Mouse (Mus musculus): ENCODE results near the gene Sod2. TPM values are rescaled to one million over a fixed set of nuclear protein-coding genes. Genes with fewer than 3 reads are reported as not detected.
"Not testable (repeated sequence)": the region's sequence is repeated elsewhere in the genome, so short reads cannot be mapped to it uniquely, and the experiment has no call there.

Gene Sod2
- polyA plus RNA-seq (2015; fragmentation: Nextera tagmentation; extraction: Ambion mirVana) = 496 and 560 TPM in 2 replicates

- H3K4me1 ChIP-seq (ENCODE audit: control insufficient read depth, insufficient read depth, low read length) = peaks cover 11% of the 10 kb centered on the region
- peak within 1 kb of the TSS; percentile 71 for H3K4me3 ChIP-seq (ENCODE audit: low read length)
- peak within 1 kb of the TSS; percentile 64 for H3K27ac ChIP-seq (ENCODE audit: low read length)
- ATAC-seq (replicated peaks; ENCODE audit: extremely low read depth, insufficient read depth, low FRiP score); H3K27me3 ChIP-seq (ENCODE audit: control insufficient read depth, insufficient read depth, low read length); H3K9me3 ChIP-seq (replicated peaks; ENCODE audit: control insufficient read depth, low read length); H3K36me3 ChIP-seq (ENCODE audit: control insufficient read depth, insufficient read depth): not testable (repeated sequence)
- peak within 1 kb of the TSS; percentile 51 for H3K9ac ChIP-seq (ENCODE audit: low read length)
- 93% methylated on average over 2 of the region's 2 CpGs for WGBS
- H3K4me2 ChIP-seq (ENCODE audit: low read depth, low read length) = peak within 1 kb of the TSS; percentile 57
Measured at GRCm38 (mm10) chr17:13006546-13006945, at the start of gene Sod2. Gene Sod2, plus strand, starts transcription at chr17:13006846.

- WGBS = 27% methylated on average over 1 of the region's 2 CpGs
- H3K27me3 ChIP-seq (ENCODE audit: control insufficient read depth, insufficient read depth, low read length); H3K4me1 ChIP-seq (ENCODE audit: control insufficient read depth, insufficient read depth, low read length); H3K9ac ChIP-seq (ENCODE audit: low read length); ATAC-seq (replicated peaks; ENCODE audit: extremely low read depth, insufficient read depth, low FRiP score); H3K27ac ChIP-seq (ENCODE audit: low read length); H3K4me2 ChIP-seq (ENCODE audit: low read depth, low read length); H3K36me3 ChIP-seq (ENCODE audit: control insufficient read depth, insufficient read depth); H3K9me3 ChIP-seq (replicated peaks; ENCODE audit: control insufficient read depth, low read length); H3K4me3 ChIP-seq (ENCODE audit: low read length): not testable (repeated sequence)
Measured at GRCm38 (mm10) chr17:12959377-12959776, 47.3 kb upstream of the Sod2 start.

- H3K9me3 ChIP-seq (replicated peaks; ENCODE audit: control insufficient read depth, low read length) = no peaks in the 10 kb centered on the region
- H3K27me3 ChIP-seq (ENCODE audit: control insufficient read depth, insufficient read depth, low read length) = no peaks in the 10 kb centered on the region
- H3K4me2 ChIP-seq (ENCODE audit: low read depth, low read length) = peak within 1 kb of the TSS; percentile 91
- H3K27ac ChIP-seq (ENCODE audit: low read length) = peak within 1 kb of the TSS; percentile 83
- H3K36me3 ChIP-seq (ENCODE audit: control insufficient read depth, insufficient read depth) = no peaks in the 10 kb centered on the region
- ATAC-seq (replicated peaks; ENCODE audit: extremely low read depth, insufficient read depth, low FRiP score) = peak; percentile 98
- H3K9ac ChIP-seq (ENCODE audit: low read length) = peak within 1 kb of the TSS; percentile 78
- H3K4me3 ChIP-seq (ENCODE audit: low read length) = peak within 1 kb of the TSS; percentile 83
- WGBS = under 1% methylated on average over 41 of the region's 42 CpGs
- peaks cover 6% of the 10 kb centered on the region for H3K4me1 ChIP-seq (ENCODE audit: control insufficient read depth, insufficient read depth, low read length)
Measured at GRCm38 (mm10) chr17:12960331-12960873, 46.2 kb upstream of the Sod2 start, which contains the start of gene Acat2. Gene Acat2, minus strand, starts transcription at chr17:12960747.

GRCm38 (mm10) chr17:12963476-12963875, 43.2 kb upstream of the Sod2 start:
- H3K9me3 ChIP-seq (replicated peaks; ENCODE audit: control insufficient read depth, low read length) = no peaks in the 10 kb centered on the region
- peaks cover 6% of the 10 kb centered on the region for H3K4me1 ChIP-seq (ENCODE audit: control insufficient read depth, insufficient read depth, low read length)
- H3K9ac ChIP-seq (ENCODE audit: low read length) = no peak overlapping the region
- 70% methylated on average over 3 of the region's 3 CpGs for WGBS
- no peak overlapping the region for H3K4me3 ChIP-seq (ENCODE audit: low read length)
- no peak overlapping the region for H3K4me2 ChIP-seq (ENCODE audit: low read depth, low read length)
- no peak for ATAC-seq (replicated peaks; ENCODE audit: extremely low read depth, insufficient read depth, low FRiP score)
- H3K36me3 ChIP-seq (ENCODE audit: control insufficient read depth, insufficient read depth) = peaks cover 9% of the 10 kb centered on the region; the same call in 1 of the 2 replicates
- H3K27me3 ChIP-seq (ENCODE audit: control insufficient read depth, insufficient read depth, low read length) = no peaks in the 10 kb centered on the region
- H3K27ac ChIP-seq (ENCODE audit: low read length) = no peak overlapping the region

GRCm38 (mm10) chr17:12967173-12967572, 39.5 kb upstream of the Sod2 start:
- no peaks in the 10 kb centered on the region for H3K27me3 ChIP-seq (ENCODE audit: control insufficient read depth, insufficient read depth, low read length)
- 91% methylated on average over 2 of the region's 2 CpGs for WGBS
- H3K9ac ChIP-seq (ENCODE audit: low read length) = no peak overlapping the region
- no peaks in the 10 kb centered on the region for H3K9me3 ChIP-seq (replicated peaks; ENCODE audit: control insufficient read depth, low read length)
- no peaks in the 10 kb centered on the region for H3K4me1 ChIP-seq (ENCODE audit: control insufficient read depth, insufficient read depth, low read length)
- H3K4me2 ChIP-seq (ENCODE audit: low read depth, low read length) = no peak overlapping the region
- no peak overlapping the region for H3K27ac ChIP-seq (ENCODE audit: low read length)
- no peak overlapping the region for H3K4me3 ChIP-seq (ENCODE audit: low read length)
- ATAC-seq (replicated peaks; ENCODE audit: extremely low read depth, insufficient read depth, low FRiP score) = no peak
- peaks cover 19% of the 10 kb centered on the region for H3K36me3 ChIP-seq (ENCODE audit: control insufficient read depth, insufficient read depth)

GRCm38 (mm10) chr17:12973851-12974250, 32.8 kb upstream of the Sod2 start:
- no peaks in the 10 kb centered on the region for H3K4me1 ChIP-seq (ENCODE audit: control insufficient read depth, insufficient read depth, low read length)
- no peak overlapping the region for H3K4me2 ChIP-seq (ENCODE audit: low read depth, low read length)
- no peaks in the 10 kb centered on the region for H3K27me3 ChIP-seq (ENCODE audit: control insufficient read depth, insufficient read depth, low read length)
- H3K4me3 ChIP-seq (ENCODE audit: low read length) = no peak overlapping the region
- 85% methylated on average over 2 of the region's 2 CpGs for WGBS
- peaks cover 30% of the 10 kb centered on the region for H3K36me3 ChIP-seq (ENCODE audit: control insufficient read depth, insufficient read depth)
- H3K9me3 ChIP-seq (replicated peaks; ENCODE audit: control insufficient read depth, low read length) = no peaks in the 10 kb centered on the region
- H3K9ac ChIP-seq (ENCODE audit: low read length) = no peak overlapping the region
- ATAC-seq (replicated peaks; ENCODE audit: extremely low read depth, insufficient read depth, low FRiP score) = no peak
- H3K27ac ChIP-seq (ENCODE audit: low read length) = no peak overlapping the region

- Histone ChIP-seq H3K9ac (ENCODE audit: low read length) (no peak overlapping the region), H3K4me2 (ENCODE audit: low read depth, low read length) (no peak overlapping the region), H3K9me3 (replicated peaks; ENCODE audit: control insufficient read depth, low read length) (no peaks in the 10 kb centered on the region), H3K36me3 (ENCODE audit: control insufficient read depth, insufficient read depth) (peaks cover 54% of the 10 kb centered on the region), H3K4me1 (ENCODE audit: control insufficient read depth, insufficient read depth, low read length) (no peaks in the 10 kb centered on the region), H3K27me3 (ENCODE audit: control insufficient read depth, insufficient read depth, low read length) (no peaks in the 10 kb centered on the region), H3K27ac (ENCODE audit: low read length) (no peak overlapping the region), H3K4me3 (ENCODE audit: low read length) (no peak overlapping the region)
- 95% methylated on average over 1 of the region's 1 CpGs for whole genome bisulfite sequencing
- no peak for ATAC-seq (replicated peaks; ENCODE audit: extremely low read depth, insufficient read depth, low FRiP score)
Measured at GRCm38 (mm10) chr17:12978546-12978945, 28.1 kb upstream of the Sod2 start.

- no peak overlapping the region for H3K4me2 ChIP-seq (ENCODE audit: low read depth, low read length)
- no peak for ATAC-seq (replicated peaks; ENCODE audit: extremely low read depth, insufficient read depth, low FRiP score)
- no peak overlapping the region for H3K4me3 ChIP-seq (ENCODE audit: low read length)
- no peaks in the 10 kb centered on the region for H3K9me3 ChIP-seq (replicated peaks; ENCODE audit: control insufficient read depth, low read length)
- H3K27ac ChIP-seq (ENCODE audit: low read length) = no peak overlapping the region
- peaks cover 5% of the 10 kb centered on the region for H3K4me1 ChIP-seq (ENCODE audit: control insufficient read depth, insufficient read depth, low read length)
- 62% methylated on average over 2 of the region's 2 CpGs for WGBS
- peaks cover 45% of the 10 kb centered on the region for H3K36me3 ChIP-seq (ENCODE audit: control insufficient read depth, insufficient read depth)
- no peaks in the 10 kb centered on the region for H3K27me3 ChIP-seq (ENCODE audit: control insufficient read depth, insufficient read depth, low read length)
- no peak overlapping the region for H3K9ac ChIP-seq (ENCODE audit: low read length)
Measured at GRCm38 (mm10) chr17:12983988-12984387, 22.7 kb upstream of the Sod2 start.

GRCm38 (mm10) chr17:12988096-12988495, 18.6 kb upstream of the Sod2 start:
- 95% methylated on average over 8 of the region's 8 CpGs for WGBS
- H3K4me1 ChIP-seq (ENCODE audit: control insufficient read depth, insufficient read depth, low read length) = peaks cover 12% of the 10 kb centered on the region

More at GRCm38 (mm10) chr17:12988096-12988495, 18.6 kb upstream of the Sod2 start:
- H3K36me3 ChIP-seq (ENCODE audit: control insufficient read depth, insufficient read depth) = peaks cover 16% of the 10 kb centered on the region
- not testable (repeated sequence) for ATAC-seq (replicated peaks; ENCODE audit: extremely low read depth, insufficient read depth, low FRiP score); H3K27me3 ChIP-seq (ENCODE audit: control insufficient read depth, insufficient read depth, low read length); H3K4me2 ChIP-seq (ENCODE audit: low read depth, low read length); H3K27ac ChIP-seq (ENCODE audit: low read length); H3K9ac ChIP-seq (ENCODE audit: low read length); H3K4me3 ChIP-seq (ENCODE audit: low read length); H3K9me3 ChIP-seq (replicated peaks; ENCODE audit: control insufficient read depth, low read length)
